Mouse (Mus musculus): ENCODE results near the gene Cyb5d1.

Cyb5d1 gene

DNA sequence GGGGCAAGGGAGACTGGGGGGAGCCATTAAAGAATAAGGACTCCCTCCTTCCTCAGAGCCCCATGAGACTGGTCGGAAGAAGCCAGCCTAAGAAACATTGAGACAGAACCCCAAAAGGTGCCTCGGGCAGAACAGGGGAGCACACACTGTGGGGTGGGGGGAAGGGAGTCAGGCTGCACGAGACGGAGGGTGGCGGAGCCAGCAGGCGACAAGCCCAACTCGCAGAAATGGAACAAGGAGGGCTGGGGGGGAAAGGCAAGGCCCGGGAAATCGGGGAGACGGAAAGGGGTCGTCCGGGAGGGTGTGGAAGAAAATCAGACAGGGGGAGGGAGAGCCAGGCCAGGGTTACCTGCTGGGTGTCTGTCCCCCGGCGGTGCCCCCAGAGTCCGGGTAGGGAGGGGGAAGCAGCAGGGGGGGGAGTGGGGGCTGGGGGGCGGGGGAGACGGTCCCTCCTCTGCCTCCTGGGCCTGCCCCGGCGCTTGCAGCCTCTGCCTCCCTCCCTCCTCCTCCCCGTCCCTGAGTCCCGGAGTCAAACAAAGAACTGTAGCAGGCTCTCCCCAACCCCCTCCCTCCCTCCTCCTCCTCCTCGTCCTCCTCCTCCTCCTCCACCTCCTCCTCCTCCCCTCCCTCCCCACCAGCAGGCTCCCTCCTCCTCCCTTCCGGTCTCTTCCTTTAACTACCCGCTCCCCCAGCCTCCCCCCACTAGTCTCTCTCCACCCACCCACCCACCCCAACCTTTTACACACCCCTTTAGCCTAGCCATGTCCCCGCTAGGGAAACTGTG lies 20.4 kb upstream of the Cyb5d1 start:
- peak; percentile 53 for DNase-seq (ENCODE audit: low read depth, low spot score)

DNA sequence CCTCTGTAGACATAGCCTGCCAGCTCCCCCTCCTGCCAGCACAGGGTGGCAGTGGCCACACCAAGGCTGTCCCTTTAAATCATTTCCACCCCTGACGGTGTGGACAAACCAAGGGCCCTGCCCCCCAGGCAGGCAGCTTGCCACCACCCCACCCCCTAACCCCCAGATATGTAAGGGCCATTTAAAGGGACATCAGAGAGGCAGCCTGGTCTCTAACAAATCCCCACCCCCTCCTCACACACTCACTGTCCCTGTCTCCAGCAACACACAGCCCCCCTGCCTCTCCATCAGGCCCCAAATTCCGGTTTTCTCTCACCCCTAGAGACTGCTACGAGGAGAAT lies 19.9 kb upstream of the Cyb5d1 start:
- no peak for DNase-seq (ENCODE audit: low read depth, low spot score)

DNA sequence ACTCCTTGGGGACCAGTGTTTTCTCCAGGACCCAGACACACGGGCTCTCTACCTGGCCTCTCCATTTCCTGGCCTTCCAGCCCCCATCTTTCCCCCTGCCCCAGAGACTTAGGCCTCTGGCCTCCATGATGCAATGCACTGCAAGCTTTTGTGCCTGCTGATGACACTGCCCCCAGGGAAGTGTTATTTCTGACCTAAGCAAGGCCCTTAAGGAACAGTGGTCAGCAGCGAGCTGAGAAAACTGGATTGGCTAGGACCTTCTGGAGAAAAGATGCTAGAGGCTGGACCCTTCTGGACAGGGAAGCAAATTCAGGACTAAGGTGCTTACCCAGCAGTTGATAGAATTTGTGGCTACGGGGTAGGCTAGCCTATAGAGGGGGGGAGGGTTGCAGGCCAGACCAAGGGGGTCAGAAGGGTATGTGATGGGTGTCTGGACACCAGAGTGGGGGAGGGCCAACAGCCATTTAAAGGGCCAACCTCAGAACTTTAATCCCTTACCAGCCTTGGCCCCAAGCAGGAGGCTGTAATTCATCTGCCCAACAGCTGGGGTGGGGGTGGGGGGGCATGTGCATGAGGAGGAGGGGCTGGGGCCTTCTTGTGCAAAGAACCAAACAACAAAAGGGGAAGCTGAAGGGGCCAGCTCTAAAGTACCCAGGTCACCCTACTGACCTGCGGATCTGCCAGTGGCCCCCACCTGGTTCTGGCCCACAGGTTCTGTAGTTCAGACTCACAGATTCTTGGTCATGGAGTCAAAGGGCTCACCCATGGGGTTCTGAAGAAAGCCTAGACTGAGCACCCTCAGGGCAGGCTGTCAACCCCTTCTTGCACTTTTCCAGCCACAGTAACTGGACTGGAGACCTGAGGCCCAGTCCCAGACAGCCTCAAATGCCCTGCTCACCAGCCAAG lies 19.2 kb upstream of the Cyb5d1 start:
- peak; percentile 25 for DNase-seq (ENCODE audit: low read depth, low spot score)

DNA sequence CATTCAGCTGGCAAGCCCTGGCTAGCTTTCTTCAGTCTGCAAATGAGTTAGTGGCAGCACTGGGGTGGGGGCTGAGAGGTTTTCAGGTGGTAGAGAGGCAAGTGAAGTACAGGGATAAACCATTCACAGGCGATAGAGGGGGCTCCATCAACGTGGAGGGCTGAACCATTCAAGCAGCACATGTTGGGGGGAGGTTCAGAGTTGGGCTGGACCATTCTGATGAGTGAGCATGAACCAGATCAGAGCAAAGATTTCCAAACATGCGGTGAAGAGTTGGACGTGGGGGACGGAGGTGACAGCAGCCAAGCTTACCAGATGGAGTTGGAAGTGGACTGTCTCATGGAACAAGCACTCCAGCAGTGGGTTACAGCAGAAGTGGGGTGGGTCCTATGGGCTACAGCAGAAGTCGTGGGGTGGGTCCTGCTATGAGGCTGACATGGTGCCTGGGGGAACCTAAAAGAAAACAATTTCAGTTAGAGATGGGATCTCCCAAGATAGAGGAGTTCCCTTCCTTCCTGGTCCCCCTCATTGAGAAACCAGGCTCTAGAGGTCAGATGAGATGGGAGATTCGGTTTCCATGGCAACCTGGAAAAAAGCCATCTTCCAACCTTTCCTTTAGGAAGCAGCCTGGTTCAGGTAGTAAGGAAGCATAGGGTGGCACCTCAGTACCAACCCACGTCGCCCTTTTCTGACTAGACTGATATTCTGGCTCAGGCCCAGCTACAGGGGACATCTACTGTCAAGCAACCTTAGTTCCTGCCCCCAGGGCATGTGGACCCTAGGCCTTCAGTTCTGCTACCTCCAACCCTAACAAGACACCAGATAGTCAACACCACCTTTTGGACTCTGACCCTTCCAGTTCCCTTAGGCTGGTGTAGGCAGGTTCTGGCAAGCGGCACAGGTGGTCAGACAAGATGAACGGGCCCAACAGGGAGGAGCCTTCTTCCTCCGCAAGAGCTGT lies 18.1 kb upstream of the Cyb5d1 start, which contains the start of gene Kdm6b:
Gene Kdm6b, minus strand, starts transcription at position 455 of the 961 bp plus-strand sequence.
- peak; percentile 42 for DNase-seq (ENCODE audit: low read depth, low spot score)

DNA sequence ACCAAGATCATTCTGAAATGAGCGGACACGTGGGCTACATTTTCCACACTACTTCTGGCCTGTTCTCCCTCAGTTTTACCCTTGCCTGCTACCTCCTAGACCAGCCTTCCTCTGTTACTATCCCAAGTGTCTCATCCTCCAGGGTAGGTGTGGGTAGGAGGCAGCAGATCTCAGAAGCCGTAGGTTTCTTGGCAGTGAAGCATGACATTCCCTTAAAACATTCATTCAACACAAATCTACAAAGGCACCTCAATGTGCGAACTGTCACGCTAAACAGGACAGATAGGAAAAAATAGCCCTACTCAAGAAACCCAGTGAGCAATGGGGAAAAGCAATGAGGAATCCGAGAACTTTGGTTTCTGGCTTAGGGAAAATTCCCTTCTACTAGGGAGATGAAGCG lies 17.1 kb upstream of the Cyb5d1 start:
- no peak for DNase-seq (ENCODE audit: low read depth, low spot score)

DNA sequence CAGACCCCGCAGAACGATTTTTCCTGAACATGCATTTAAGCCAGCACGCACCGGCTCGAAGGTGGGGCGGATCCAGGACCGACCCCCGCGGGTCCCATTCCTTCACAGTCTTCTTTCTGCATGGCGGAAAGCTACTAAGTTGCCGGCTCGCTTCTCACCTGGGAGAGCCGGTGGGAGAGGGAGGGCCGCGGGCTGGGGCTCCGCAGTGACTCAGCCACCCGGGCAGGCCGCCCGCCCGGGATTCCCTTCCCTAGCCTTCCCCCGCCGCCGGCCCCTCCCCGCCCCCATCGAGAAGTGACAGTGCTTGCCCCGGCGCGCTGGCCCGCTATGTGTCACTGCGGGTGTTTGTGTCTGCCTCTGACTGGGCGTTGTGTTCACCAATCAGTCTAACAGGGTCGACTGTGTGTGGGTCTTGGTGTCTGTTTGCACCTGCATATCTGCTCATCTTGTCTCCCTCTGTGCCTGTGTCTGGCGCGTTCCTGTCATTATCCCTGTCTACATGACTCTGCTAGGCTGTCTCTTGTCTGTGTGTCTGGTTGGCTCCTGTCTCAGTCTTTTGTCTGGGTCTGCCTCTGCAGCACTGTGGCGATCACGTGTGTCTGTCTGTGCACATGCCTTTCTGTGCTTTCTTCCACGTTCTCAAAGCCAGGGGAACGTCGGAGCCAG lies 16.2 kb upstream of the Cyb5d1 start:
- peak; percentile 85 for DNase-seq (ENCODE audit: low read depth, low spot score)

DNA sequence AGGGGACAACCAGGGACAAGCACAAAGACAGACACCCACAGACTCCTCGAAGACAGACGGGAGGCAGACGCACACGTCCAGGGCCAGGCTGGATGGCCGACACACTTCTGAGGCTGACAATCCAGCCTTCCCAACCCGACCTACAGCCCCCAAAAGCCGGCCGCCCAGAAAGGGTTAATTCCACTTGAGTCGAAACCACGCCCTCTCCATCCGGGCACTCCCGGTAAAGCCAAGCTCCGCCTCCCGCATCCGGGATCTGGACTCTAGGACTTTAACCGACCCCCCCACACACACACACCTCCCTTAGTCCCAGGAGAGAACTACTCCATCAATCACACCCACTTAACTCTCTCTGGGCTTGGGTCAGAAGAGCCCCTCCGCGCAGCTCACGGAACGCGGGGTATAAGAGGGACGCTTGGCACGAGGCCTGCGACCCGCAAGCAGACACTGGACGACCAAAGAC lies 15.7 kb upstream of the Cyb5d1 start:
- peak; percentile 86 for DNase-seq (ENCODE audit: low read depth, low spot score)

DNA sequence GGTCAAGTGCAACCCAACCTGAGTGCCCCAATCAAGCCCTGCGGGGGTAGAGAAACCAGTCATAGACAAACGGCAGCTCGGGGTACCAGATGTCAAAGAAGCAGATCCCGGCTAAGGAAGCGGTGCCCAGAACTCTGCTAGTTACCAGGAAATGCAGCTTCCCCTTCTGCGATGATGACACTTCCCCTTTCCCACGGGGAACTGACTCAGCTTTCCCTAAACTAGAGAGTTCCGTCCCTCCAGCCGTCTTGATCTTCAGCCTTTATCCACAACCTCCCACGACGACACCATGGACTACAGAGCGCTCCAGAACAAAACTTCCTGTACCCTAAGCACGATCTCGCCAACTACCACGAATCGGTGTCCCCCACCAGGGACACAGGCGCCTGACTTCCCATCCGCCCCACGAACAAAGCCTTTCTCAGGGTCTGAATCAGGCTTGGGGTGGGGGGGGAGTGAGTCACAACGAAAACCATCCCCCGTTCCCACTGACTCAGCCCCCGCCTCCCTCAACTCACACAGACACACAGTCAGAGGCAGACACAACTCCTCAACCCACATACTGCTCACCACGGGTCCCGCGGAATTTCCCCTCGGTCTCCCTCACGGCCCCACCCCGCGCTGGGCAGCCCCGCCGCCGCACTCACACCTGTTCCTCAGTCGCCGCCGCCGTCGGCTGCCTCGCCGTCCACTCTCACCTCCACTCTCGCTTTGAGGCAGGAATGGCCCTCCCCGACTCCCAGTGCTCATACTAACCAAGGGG lies 15.1 kb upstream of the Cyb5d1 start:
- DNase-seq (ENCODE audit: low read depth, low spot score), result peak; percentile 94

DNA sequence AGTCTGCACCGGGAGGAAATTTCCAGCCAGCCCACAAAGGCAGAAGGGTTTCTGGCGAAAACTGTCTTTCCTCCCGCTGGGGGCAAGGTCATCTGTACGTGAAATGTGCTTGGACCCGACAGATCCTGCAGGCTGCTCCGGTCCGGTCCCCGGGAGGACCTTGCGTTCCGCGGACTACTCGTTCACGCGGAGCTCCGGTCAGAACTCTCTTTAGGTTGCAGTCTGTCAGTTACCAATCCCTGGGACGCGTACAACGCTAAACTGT lies 14.5 kb upstream of the Cyb5d1 start:
- no peak for DNase-seq (ENCODE audit: low read depth, low spot score)

DNA sequence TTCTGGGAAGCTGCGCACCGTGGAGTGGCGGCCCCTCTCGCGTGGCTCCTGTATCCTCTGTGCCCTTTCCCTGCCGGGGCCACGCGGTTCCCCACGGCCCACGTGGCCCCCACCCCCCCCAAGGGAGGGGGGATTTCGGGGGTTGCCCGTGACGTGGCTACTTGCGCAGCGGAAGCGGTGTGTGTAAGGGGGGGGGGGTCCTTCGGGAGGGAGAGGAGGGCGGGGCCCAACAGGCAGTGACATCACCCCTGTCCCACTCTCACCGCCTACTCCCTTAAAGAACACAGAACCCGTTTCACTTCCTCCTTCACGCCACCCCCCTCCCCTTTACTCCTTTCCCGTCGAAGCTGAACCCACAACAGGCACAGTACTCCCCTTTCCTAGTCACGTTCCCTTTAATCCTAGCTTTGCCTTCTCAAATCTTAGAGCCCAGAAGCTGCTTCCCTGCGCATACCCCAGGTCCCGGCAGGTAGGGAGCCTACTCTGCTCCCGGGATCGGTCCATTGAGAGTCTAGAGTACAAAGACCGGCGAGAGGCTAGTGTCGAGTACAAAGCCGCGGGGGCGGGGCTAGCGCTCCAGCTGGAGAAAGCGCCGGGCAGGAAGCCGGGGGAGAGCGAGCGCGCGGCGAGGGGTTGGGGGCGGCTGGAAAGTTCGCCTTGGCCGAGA lies 14.1 kb upstream of the Cyb5d1 start:
- peak; percentile 98 for DNase-seq (ENCODE audit: low read depth, low spot score)

DNA sequence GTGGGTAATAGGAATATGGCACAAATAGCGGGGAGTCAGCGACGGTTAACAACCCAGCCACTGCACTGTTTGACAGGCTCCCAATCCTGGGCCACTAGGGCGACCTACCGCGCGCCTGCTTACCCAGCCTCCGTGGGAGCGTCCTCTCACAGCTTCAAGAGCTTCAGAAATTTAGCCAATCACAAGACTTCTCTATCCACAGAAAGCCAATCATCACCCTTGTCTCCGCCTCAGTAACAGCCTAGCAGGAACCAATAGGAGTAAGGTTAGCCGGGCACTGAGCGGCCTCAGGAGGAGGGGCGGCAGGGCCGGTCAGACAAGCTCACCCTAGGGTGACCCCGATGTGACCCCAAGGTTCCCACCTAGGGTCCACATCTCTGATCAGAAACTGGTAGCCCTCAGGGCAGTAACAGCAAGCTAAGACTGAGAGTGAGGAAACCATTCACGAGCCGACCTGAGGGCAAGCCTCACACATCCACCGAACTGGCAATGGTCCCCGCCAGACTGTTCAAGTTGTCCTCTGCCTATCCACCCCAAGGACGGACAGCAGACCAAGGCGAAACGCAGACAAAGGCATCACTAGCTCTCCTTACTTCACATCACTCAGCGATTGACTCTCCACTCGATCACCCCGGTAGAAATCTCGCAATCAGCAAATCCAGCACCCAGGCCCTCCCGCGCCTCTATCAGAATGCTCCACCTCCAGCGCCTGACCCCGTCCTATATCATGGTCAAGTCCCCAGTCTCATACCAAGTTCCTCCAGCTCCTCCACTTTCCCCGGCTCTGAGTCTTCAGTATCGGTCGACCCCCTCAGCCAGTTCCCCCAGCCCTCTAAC lies 13.3 kb upstream of the Cyb5d1 start:
- peak; percentile 94 for DNase-seq (ENCODE audit: low read depth, low spot score)

DNA sequence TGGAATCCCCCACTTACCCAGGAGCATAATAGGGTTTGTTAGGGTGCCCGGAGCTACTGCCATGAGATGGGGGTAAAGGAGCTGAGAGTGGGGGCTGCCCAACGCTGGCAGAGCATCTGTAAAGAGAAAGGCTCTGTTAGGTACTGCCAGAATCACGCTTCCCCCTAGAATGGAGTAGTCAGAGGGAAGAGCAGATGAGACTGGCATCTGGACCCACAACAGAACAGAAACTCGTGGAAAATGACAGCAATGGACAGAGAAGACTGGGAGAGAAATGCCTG lies 12.2 kb upstream of the Cyb5d1 start:
- no peak for DNase-seq (ENCODE audit: low read depth, low spot score)

DNA sequence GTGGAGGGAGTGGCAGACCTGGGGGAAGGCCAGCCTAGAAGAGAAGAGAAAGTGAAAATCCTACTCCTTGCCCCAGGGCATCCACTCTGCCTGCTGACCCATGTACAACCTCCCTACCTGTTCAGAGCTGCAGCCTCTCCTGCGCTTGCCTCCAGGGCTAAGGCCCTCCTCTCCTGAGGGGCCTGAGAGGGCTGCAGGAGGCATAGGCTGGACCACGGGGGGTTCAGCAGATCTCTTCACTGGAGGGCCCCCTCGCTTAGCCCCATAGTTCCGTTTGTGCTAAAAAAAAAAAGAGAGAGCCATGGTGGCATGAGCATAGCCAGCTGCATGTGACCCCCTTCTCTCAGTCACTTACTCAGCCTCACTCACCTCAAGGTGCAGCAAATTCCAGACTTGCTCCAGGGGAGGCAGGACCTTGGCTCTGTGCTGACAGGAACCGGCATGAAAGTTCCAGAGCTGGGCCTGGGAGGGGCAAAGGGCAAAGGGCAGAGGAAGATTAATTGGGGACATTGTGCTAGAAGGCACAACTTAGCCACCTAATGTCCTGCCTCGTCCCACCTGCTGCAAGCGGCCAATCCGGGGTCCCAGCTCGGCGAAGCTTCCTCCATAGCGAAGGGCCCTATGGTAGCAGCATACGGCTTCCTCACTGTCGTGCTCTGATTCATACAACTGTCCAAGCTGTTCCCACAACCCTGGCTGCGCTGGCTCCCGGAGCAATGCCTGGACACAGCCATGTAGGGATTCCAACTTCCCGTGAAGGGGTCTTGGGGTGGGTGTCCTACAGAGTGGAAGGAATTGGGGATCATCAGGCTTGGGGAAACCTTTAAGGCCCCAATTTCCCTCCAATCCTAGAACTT lies 11.7 kb upstream of the Cyb5d1 start:
- no peak for DNase-seq (ENCODE audit: low read depth, low spot score)

DNA sequence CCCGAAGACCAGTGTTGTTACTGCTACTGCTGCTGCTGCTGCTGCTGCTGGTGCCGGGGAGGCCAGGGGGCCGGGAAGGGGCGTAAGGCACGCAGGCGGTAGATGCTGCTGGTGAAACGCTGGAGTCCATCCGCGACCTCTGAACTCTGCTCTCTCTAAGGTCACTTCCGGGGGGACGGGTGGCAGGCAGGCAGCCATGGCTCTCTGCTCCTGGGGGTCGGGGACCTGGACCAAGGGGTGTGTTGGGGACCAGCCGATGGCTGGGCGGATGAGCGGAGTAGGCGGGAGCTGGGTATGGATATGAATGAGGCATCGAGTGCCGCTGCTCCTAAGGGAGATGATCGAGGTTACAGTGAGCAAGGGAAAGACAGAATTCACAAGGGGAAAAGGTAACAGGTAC lies 10.9 kb upstream of the Cyb5d1 start:
- no peak for DNase-seq (ENCODE audit: low read depth, low spot score)

DNA sequence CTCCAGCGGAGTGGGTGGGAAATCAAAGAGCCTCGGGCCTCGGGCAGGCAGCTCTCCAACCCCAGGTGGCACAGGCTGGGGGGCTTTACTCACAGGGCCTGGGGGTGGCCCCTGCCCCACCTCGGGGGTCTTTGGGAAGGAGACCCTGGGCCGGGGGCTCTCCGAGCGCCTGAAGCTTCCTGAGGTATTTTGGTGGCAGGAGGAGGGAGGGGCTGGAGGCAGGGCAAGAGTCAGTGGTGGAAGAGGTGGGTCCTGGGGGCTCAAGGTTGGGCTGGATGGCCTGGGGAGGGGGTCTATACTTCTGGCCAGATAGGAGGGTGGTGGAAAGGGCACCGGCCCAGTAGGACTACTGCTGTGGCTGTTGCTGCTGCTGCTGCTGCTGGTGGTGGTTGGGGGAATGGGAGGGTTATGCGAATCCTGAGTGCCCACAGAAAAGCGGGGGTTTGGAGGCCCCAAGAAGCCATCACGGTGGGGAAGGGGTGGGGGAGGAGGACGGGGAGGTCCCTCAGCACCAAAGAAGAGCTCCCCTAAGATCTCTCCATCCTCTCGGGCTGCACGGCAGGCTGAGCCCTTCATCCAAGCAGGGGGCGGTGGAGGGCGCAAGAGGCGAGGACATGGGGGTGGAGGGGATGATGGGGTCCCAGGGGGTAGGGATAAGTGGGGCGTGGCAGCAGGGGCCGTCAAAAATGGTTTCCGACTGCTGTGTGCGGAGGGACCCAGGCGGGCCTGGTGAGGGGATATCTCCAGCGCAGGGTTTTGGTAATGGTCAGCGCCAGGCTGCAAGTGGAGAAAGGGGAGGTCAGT lies 10.2 kb upstream of the Cyb5d1 start:
- DNase-seq (ENCODE audit: low read depth, low spot score), result peak; percentile 15

DNA sequence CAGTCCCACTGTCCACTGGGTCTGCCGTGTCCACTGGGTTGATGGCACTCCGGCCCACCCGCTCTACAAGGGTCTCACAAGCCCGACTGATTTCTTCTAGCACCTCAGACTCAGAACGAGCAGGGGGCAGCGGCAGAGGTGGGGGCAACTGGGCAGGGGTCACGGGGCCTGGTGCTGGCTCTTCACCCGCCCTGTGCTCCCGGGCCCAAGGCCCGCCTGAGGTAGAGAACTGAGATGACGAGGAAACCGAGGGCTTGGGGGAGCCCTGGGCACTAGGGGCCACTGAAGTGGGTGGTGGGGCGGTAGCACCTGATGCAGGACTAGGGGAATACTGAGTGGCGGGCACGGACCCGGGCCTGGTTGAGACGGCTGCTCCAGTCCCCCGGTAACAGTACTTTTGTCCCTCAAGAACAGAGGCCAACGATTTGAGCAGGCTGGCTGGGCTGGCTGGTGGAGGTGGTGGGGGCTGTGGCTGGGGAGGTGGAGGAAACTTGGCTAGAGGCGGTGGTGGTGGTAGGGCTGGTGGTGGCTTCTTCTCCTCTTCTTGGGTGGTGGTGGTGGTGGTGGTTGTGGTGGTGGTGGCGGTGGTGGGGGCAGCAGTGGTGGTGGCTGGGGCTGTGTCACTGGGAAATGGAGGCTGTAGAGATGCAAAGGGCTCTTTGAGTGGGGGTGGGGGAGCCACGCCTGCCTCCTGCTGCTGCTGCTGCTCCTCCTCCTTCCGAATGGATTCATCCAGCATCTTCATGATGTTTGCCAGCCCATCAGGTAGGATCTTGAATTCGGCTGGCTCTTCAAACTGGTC lies 9.4 kb upstream of the Cyb5d1 start:
- DNase-seq (ENCODE audit: low read depth, low spot score), result no peak

Measured in CD4-positive helper T cell, adult 2 months (primary cell).